Mouse (Mus musculus): ENCODE results near the gene Myh7b. TPM values are rescaled to one million over a fixed set of nuclear protein-coding genes. Genes with fewer than 3 reads are reported as not detected.

Gene Myh7b
- polyA plus RNA-seq, 1 experiment from 2014 or later = 0.34 TPM

GRCm38 (mm10) chr2:155663910-155664460 is 53.0 kb downstream of the Myh7b start:
- no peak for DNase-seq (ENCODE audit: low spot score)
- H3K27me3 ChIP-seq (ENCODE audit: control insufficient read depth, insufficient read depth, low read length) = no peaks in the 10 kb centered on the region
- H3K9ac ChIP-seq (replicated peaks; ENCODE audit: low read length) = no peak overlapping the region
- H3K27ac ChIP-seq (replicated peaks; ENCODE audit: low read depth, low read length) = no peak overlapping the region
- peaks cover 2% of the 10 kb centered on the region; the same call in 1 of the 2 replicates for H3K36me3 ChIP-seq (replicated peaks; ENCODE audit: control insufficient read depth, insufficient read depth, low read depth, low read length)
- no peaks in the 10 kb centered on the region for H3K4me1 ChIP-seq (ENCODE audit: control insufficient read depth, insufficient read depth, low read length)
- no peaks in the 10 kb centered on the region for H3K9me3 ChIP-seq (replicated peaks; ENCODE audit: control insufficient read depth, low read length)
- H3K4me3 ChIP-seq (ENCODE audit: low read depth, low read length) = no peak overlapping the region
- no peak for ATAC-seq (replicated peaks; ENCODE audit: insufficient number of reproducible peaks, low FRiP score, low TSS enrichment, low read depth)
- 89% methylated on average over 6 of the region's 6 CpGs for WGBS
- no peak overlapping the region for H3K4me2 ChIP-seq (ENCODE audit: low read depth, low read length)

DNA sequence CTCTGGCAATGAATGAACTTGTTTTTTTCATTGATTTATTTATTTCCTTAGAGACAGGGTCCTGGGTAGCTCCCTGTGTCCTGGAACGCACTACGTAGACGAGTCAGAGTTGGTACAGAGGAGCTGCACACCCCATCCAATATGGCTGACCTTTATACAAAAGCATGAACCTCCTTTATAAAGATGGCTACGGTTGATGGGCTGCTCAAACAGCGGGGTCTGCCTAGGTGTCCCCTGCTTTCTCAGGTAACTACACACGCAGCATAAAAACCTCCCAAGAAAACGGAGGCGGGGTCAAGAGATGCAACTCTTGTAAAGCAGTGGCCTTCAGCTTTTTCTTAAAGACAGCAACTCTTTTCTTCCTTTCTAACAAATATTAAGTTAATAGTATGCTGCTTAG is 56.9 kb downstream of the Myh7b start:
- Histone ChIP-seq H3K27ac (replicated peaks; ENCODE audit: low read depth, low read length) (no peak overlapping the region), H3K27me3 (ENCODE audit: control insufficient read depth, insufficient read depth, low read length) (no peaks in the 10 kb centered on the region), H3K36me3 (replicated peaks; ENCODE audit: control insufficient read depth, insufficient read depth, low read depth, low read length) (peaks cover 8% of the 10 kb centered on the region), H3K4me3 (ENCODE audit: low read depth, low read length) (no peak overlapping the region), H3K9me3 (replicated peaks; ENCODE audit: control insufficient read depth, low read length) (no peaks in the 10 kb centered on the region), H3K9ac (replicated peaks; ENCODE audit: low read length) (no peak overlapping the region), H3K4me2 (ENCODE audit: low read depth, low read length) (no peak overlapping the region), H3K4me1 (ENCODE audit: control insufficient read depth, insufficient read depth, low read length) (no peaks in the 10 kb centered on the region)
- no peak for DNase-seq (ENCODE audit: low spot score)
- ATAC-seq (replicated peaks; ENCODE audit: insufficient number of reproducible peaks, low FRiP score, low TSS enrichment, low read depth) = no peak
- WGBS = 96% methylated on average over 8 of the region's 8 CpGs

GRCm38 (mm10) chr2:155668461-155668860 is 57.4 kb downstream of the Myh7b start:
- peaks cover 8% of the 10 kb centered on the region for H3K36me3 ChIP-seq (replicated peaks; ENCODE audit: control insufficient read depth, insufficient read depth, low read depth, low read length)
- DNase-seq (ENCODE audit: low spot score) = peak; percentile 54
- no peak overlapping the region for H3K4me3 ChIP-seq (ENCODE audit: low read depth, low read length)
- no peak for ATAC-seq (replicated peaks; ENCODE audit: insufficient number of reproducible peaks, low FRiP score, low TSS enrichment, low read depth)
- H3K4me2 ChIP-seq (ENCODE audit: low read depth, low read length) = no peak overlapping the region
- H3K27ac ChIP-seq (replicated peaks; ENCODE audit: low read depth, low read length) = no peak overlapping the region
- no peaks in the 10 kb centered on the region for H3K4me1 ChIP-seq (ENCODE audit: control insufficient read depth, insufficient read depth, low read length)
- H3K9ac ChIP-seq (replicated peaks; ENCODE audit: low read length) = no peak overlapping the region
- WGBS = 85% methylated on average over 4 of the region's 4 CpGs
- H3K9me3 ChIP-seq (replicated peaks; ENCODE audit: control insufficient read depth, low read length) = no peaks in the 10 kb centered on the region
- H3K27me3 ChIP-seq (ENCODE audit: control insufficient read depth, insufficient read depth, low read length) = no peaks in the 10 kb centered on the region

GRCm38 (mm10) chr2:155671236-155671635 is 60.2 kb downstream of the Myh7b start:
- no peaks in the 10 kb centered on the region for H3K9me3 ChIP-seq (replicated peaks; ENCODE audit: control insufficient read depth, low read length)
- 92% methylated on average over 4 of the region's 4 CpGs for WGBS
- no peak overlapping the region for H3K9ac ChIP-seq (replicated peaks; ENCODE audit: low read length)
- H3K4me1 ChIP-seq (ENCODE audit: control insufficient read depth, insufficient read depth, low read length) = no peaks in the 10 kb centered on the region
- no peaks in the 10 kb centered on the region for H3K27me3 ChIP-seq (ENCODE audit: control insufficient read depth, insufficient read depth, low read length)
- H3K4me3 ChIP-seq (ENCODE audit: low read depth, low read length) = no peak overlapping the region
- DNase-seq (ENCODE audit: low spot score) (no peak), ATAC-seq (replicated peaks; ENCODE audit: insufficient number of reproducible peaks, low FRiP score, low TSS enrichment, low read depth) (no peak)
- no peak overlapping the region for H3K27ac ChIP-seq (replicated peaks; ENCODE audit: low read depth, low read length)
- no peak overlapping the region for H3K4me2 ChIP-seq (ENCODE audit: low read depth, low read length)
- H3K36me3 ChIP-seq (replicated peaks; ENCODE audit: control insufficient read depth, insufficient read depth, low read depth, low read length) = peaks cover 6% of the 10 kb centered on the region

DNA sequence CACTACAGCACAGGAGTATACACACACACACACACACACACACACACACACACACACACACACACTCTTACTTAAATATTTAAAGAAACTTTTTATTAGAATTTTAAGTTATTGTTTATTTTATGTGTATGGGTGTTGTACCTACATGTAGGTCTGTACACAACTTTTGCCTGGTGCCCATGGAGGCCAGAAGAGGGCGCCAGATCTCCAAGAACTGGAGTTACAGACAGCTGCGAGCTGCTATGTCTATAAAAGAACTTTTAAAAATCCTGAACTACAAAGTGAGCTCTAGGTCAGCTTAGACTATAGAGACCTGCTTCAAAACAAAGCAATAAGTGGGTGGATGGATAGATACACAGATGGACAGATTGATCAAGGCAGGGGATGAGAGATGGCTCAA is 62.5 kb downstream of the Myh7b start:
- Histone ChIP-seq H3K9ac (replicated peaks; ENCODE audit: low read length) (no peak overlapping the region), H3K4me1 (ENCODE audit: control insufficient read depth, insufficient read depth, low read length) (no peaks in the 10 kb centered on the region), H3K27ac (replicated peaks; ENCODE audit: low read depth, low read length) (no peak overlapping the region), H3K27me3 (ENCODE audit: control insufficient read depth, insufficient read depth, low read length) (no peaks in the 10 kb centered on the region), H3K36me3 (replicated peaks; ENCODE audit: control insufficient read depth, insufficient read depth, low read depth, low read length) (peaks cover 6% of the 10 kb centered on the region), H3K4me2 (ENCODE audit: low read depth, low read length) (no peak overlapping the region), H3K9me3 (replicated peaks; ENCODE audit: control insufficient read depth, low read length) (no peaks in the 10 kb centered on the region), H3K4me3 (ENCODE audit: low read depth, low read length) (no peak overlapping the region)
- WGBS = 31% methylated on average over 2 of the region's 2 CpGs
- ATAC-seq (replicated peaks; ENCODE audit: insufficient number of reproducible peaks, low FRiP score, low TSS enrichment, low read depth) (no peak), DNase-seq (ENCODE audit: low spot score) (peak; percentile 67)

DNA sequence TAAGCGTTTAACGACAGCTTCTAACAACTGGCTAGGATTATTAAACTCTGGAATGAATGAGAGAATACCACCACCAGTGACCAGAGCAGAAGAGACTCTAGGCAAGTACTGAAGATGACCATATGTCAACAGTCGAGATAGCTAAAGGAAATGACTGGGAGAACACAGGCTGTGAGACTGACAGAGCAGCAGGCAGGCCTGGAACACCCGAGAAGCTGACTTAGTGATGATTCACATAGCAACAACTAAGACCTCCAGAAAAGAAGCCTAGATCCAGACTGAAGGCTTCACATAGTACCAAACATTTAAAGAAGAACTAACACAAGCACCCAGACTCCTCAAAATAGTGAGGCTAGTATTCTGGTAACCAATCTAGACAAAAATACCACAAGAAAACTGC is 64.1 kb downstream of the Myh7b start:
- DNase-seq (ENCODE audit: low spot score) (no peak), ATAC-seq (replicated peaks; ENCODE audit: insufficient number of reproducible peaks, low FRiP score, low TSS enrichment, low read depth) (no peak)
- H3K4me1 ChIP-seq (ENCODE audit: control insufficient read depth, insufficient read depth, low read length) = no peaks in the 10 kb centered on the region
- no peaks in the 10 kb centered on the region for H3K27me3 ChIP-seq (ENCODE audit: control insufficient read depth, insufficient read depth, low read length)
- H3K4me3 ChIP-seq (ENCODE audit: low read depth, low read length) = no peak overlapping the region
- 76% methylated on average over 4 of the region's 4 CpGs for WGBS
- no peak overlapping the region for H3K4me2 ChIP-seq (ENCODE audit: low read depth, low read length)
- no peak overlapping the region for H3K9ac ChIP-seq (replicated peaks; ENCODE audit: low read length)
- no peak overlapping the region for H3K27ac ChIP-seq (replicated peaks; ENCODE audit: low read depth, low read length)
- no peaks in the 10 kb centered on the region for H3K9me3 ChIP-seq (replicated peaks; ENCODE audit: control insufficient read depth, low read length)
- H3K36me3 ChIP-seq (replicated peaks; ENCODE audit: control insufficient read depth, insufficient read depth, low read depth, low read length) = peaks cover 6% of the 10 kb centered on the region

DNA sequence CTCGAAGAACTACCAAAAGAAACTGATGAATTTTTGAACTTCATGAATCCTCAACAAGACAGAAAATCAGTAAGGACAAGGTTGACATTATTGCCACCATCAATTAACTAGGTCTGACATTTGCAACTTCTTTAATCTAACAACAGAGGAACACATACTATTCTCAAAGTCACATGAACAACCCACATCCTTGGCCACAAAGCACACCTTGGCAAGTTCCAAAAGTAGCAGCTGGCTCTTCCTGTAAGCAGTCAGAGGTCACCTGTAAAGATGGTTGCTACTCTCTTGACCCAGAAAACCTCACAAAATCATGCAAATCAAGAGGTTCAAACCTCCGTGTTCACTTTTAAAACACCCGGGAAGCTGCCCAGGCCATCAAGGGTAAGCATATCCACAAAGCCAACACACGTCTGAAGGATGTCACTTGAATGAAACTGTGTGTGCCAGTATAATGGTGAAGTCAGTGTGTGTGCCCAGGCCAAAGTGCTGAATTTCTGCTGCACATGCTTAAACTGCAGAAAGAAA is 68.6 kb downstream of the Myh7b start:
- ATAC-seq (replicated peaks; ENCODE audit: insufficient number of reproducible peaks, low FRiP score, low TSS enrichment, low read depth) (no peak), DNase-seq (ENCODE audit: low spot score) (no peak)
- no peak overlapping the region for H3K4me2 ChIP-seq (ENCODE audit: low read depth, low read length)
- no peaks in the 10 kb centered on the region for H3K9me3 ChIP-seq (replicated peaks; ENCODE audit: control insufficient read depth, low read length)
- no peaks in the 10 kb centered on the region for H3K4me1 ChIP-seq (ENCODE audit: control insufficient read depth, insufficient read depth, low read length)
- H3K9ac ChIP-seq (replicated peaks; ENCODE audit: low read length) = no peak overlapping the region
- no peaks in the 10 kb centered on the region for H3K27me3 ChIP-seq (ENCODE audit: control insufficient read depth, insufficient read depth, low read length)
- no peak overlapping the region for H3K4me3 ChIP-seq (ENCODE audit: low read depth, low read length)
- no peak overlapping the region for H3K27ac ChIP-seq (replicated peaks; ENCODE audit: low read depth, low read length)
- 87% methylated on average over 4 of the region's 4 CpGs for WGBS
- H3K36me3 ChIP-seq (replicated peaks; ENCODE audit: control insufficient read depth, insufficient read depth, low read depth, low read length) = no peaks in the 10 kb centered on the region

DNA sequence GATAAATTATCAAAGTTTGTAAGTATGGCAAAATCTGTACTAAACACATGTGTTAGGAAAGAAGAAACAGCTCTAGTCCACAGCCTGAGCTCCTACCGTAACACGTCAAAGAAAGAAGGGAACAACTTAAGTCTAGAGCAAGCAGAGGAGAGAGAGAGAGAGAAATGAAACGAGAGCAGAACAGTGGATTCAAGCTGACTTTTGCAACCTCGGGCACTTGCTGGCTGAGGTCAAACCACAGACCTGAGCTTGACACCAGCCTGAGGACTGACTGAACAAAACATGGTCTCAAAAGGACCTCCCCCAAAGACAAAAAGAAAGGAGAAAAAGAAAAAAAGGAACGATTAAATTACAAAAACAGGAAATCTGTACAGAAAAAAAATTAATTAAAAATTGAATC is 69.6 kb downstream of the Myh7b start:
- Histone ChIP-seq H3K9ac (replicated peaks; ENCODE audit: low read length) (no peak overlapping the region), H3K27ac (replicated peaks; ENCODE audit: low read depth, low read length) (no peak overlapping the region), H3K4me3 (ENCODE audit: low read depth, low read length) (no peak overlapping the region), H3K4me2 (ENCODE audit: low read depth, low read length) (no peak overlapping the region), H3K4me1 (ENCODE audit: control insufficient read depth, insufficient read depth, low read length) (no peaks in the 10 kb centered on the region), H3K27me3 (ENCODE audit: control insufficient read depth, insufficient read depth, low read length) (no peaks in the 10 kb centered on the region), H3K36me3 (replicated peaks; ENCODE audit: control insufficient read depth, insufficient read depth, low read depth, low read length) (no peaks in the 10 kb centered on the region), H3K9me3 (replicated peaks; ENCODE audit: control insufficient read depth, low read length) (no peaks in the 10 kb centered on the region)
- ATAC-seq (replicated peaks; ENCODE audit: insufficient number of reproducible peaks, low FRiP score, low TSS enrichment, low read depth) (no peak), DNase-seq (ENCODE audit: low spot score) (no peak)
- WGBS = 65% methylated on average over 5 of the region's 5 CpGs

Measured in embryonic facial prominence, embryonic 11.5 days (tissue).